Mouse (Mus musculus) liver, embryonic 14.5 days (tissue): ENCODE data around the gene Rab8a.

Experiments used
- CTCF ChIP-seq: IDR thresholded peaks from 2 replicates; pipeline ENCODE4 v1.5.1; 2016; ENCODE audit warnings: antibody characterized with exemption, low read depth, control low read depth
- EP300 ChIP-seq: IDR thresholded peaks from 2 replicates; pipeline ENCODE4 v1.6.1; 2016; ENCODE audit warnings: antibody characterized with exemption, low read depth

- TF ChIP-seq CTCF, result peak; percentile 35; the same call in 1 of the 2 replicates
- no peak for TF ChIP-seq EP300
These were observed 28.6 kb downstream of the Rab8a start, which contains the start of gene Hsh2d for GRCm38 (mm10) chr8:72189417-72190214.
